18 mouse cellular contexts compared by ENCODE assay signal in genomic region chr4:108068081-108068480, GRCm38 (mm10). TPM values are rescaled to one million over a fixed set of nuclear protein-coding genes. Genes with fewer than 3 reads are reported as not detected.
DNase-seq lines count a peak whose midpoint lies in the region; ATAC-seq and TF ChIP-seq lines count a peak whose summit lies in the region.
"Had no signal": no experiment of that assay in that cellular context is flagged by ENCODE, and none has a peak within 500 bp of the region (broad histone marks: within the 10 kb centered on the region; RNA-seq: fewer than 3 reads in every experiment).

No protein-coding gene starts in this region.

- no peak for TF ChIP-seq POLR2A in liver, adult 2 months (IDR thresholded peaks at IDR 0.05; ENCODE audit: extremely low read depth, insufficient read depth, low read length)

- 0 out of 2 replicates have a peak overlapping the region, but pooled peaks have one; percentile 15 for H3K27ac ChIP-seq in intestine, embryonic 16.5 days (ENCODE audit: low read length)
- H3K27ac ChIP-seq in intestine, embryonic 15.5 days, result no peak overlapping the region
- H3K27ac ChIP-seq in liver, adult 2 months (replicated peaks; ENCODE audit: insufficient read depth, low read depth, low read length), result peak overlapping the region; percentile 95
- peak overlapping the region; percentile 74 for H3K27ac ChIP-seq in liver, embryonic 15.5 days (replicated peaks)
- H3K27ac ChIP-seq: forebrain, embryonic 10.5 days; heart, embryonic 13.5 days; hindbrain, embryonic 14.5 days; limb, embryonic 15.5 days; midbrain, embryonic 10.5 days had no signal

- H3K9ac ChIP-seq in intestine, embryonic 16.5 days (ENCODE audit: low read depth, low read length), result no peak overlapping the region
- no peak overlapping the region for H3K9ac ChIP-seq in intestine, embryonic 15.5 days
- peak overlapping the region; percentile 67 for H3K9ac ChIP-seq in liver, adult 2 months (ENCODE audit: low read depth, low read length)
- no peak overlapping the region for H3K9ac ChIP-seq in liver, embryonic 15.5 days
- H3K9ac ChIP-seq: forebrain, postnatal 0 days; heart, embryonic 13.5 days; hindbrain, embryonic 14.5 days; limb, embryonic 15.5 days had no signal

- H3K4me3 ChIP-seq in intestine, embryonic 16.5 days (ENCODE audit: low read length), result no peak overlapping the region
- H3K4me3 ChIP-seq in intestine, embryonic 15.5 days (replicated peaks), result no peak overlapping the region
- H3K4me3 ChIP-seq in liver, adult 2 months (ENCODE audit: insufficient read depth, low read depth, low read length), result no peak overlapping the region
- no peak overlapping the region for H3K4me3 ChIP-seq in liver, embryonic 15.5 days (replicated peaks)
- H3K4me3 ChIP-seq: forebrain, embryonic 10.5 days; heart, embryonic 13.5 days; limb, embryonic 15.5 days; midbrain, embryonic 10.5 days had no signal

- ATAC-seq in intestine, embryonic 16.5 days, result no peak
- ATAC-seq in intestine, embryonic 15.5 days, result no peak
- ATAC-seq in liver, embryonic 15.5 days (ENCODE audit: insufficient read depth), result no peak
- ATAC-seq: forebrain, postnatal 0 days had no signal

- peak; percentile 99 for DNase-seq in liver, adult 2 months (ENCODE audit: extremely low read depth, low read depth, low spot score)
- no peak for DNase-seq in liver
- no peak for DNase-seq in adrenal gland, postnatal 14 days
- DNase-seq in right cerebral cortex, postnatal 36 days (ENCODE audit: low spot score in 2 of 2), result no peak
- DNase-seq: cerebellum, adult 8-10 months; forebrain, postnatal 0 days; heart, postnatal 36 days; lung, postnatal 36 days; retina, postnatal 1 day; right cerebral cortex, postnatal 4 days had no signal

- no peaks in the 10 kb centered on the region for H3K36me3 ChIP-seq in intestine, embryonic 16.5 days (ENCODE audit: control insufficient read depth, insufficient read depth, low read length)
- no peaks in the 10 kb centered on the region for H3K36me3 ChIP-seq in intestine, embryonic 15.5 days
- peaks cover 66% of the 10 kb centered on the region for H3K36me3 ChIP-seq in liver, adult 2 months (ENCODE audit: control insufficient read depth, insufficient read depth, low read length)
- peaks cover 30% of the 10 kb centered on the region for H3K36me3 ChIP-seq in liver, embryonic 15.5 days (replicated peaks)

- H3K27me3 ChIP-seq in intestine, embryonic 16.5 days (replicated peaks; ENCODE audit: control insufficient read depth, insufficient read depth, low read length), result no peaks in the 10 kb centered on the region
- no peaks in the 10 kb centered on the region for H3K27me3 ChIP-seq in intestine, embryonic 15.5 days (replicated peaks)
- no peaks in the 10 kb centered on the region for H3K27me3 ChIP-seq in liver, adult 2 months (ENCODE audit: control insufficient read depth, insufficient read depth, low read length)
- H3K27me3 ChIP-seq in liver, embryonic 15.5 days, result no peaks in the 10 kb centered on the region
- H3K27me3 ChIP-seq: heart, embryonic 13.5 days; limb, embryonic 15.5 days had no signal

- no peaks in the 10 kb centered on the region for H3K9me3 ChIP-seq in intestine, embryonic 16.5 days (ENCODE audit: control insufficient read depth, low read length)
- H3K9me3 ChIP-seq in intestine, embryonic 15.5 days, result no peaks in the 10 kb centered on the region
- H3K9me3 ChIP-seq in liver, embryonic 15.5 days (replicated peaks), result no peaks in the 10 kb centered on the region
- H3K9me3 ChIP-seq: forebrain, embryonic 10.5 days; heart, embryonic 13.5 days; limb, embryonic 15.5 days; midbrain, embryonic 10.5 days had no signal

- H3K4me2 ChIP-seq in intestine, embryonic 16.5 days (ENCODE audit: low read depth, low read length), result no peak overlapping the region
- no peak overlapping the region for H3K4me2 ChIP-seq in intestine, embryonic 15.5 days (replicated peaks)
- H3K4me2 ChIP-seq in liver, embryonic 15.5 days, result peak overlapping the region; percentile 32
- H3K4me2 ChIP-seq: heart, embryonic 13.5 days; hindbrain, embryonic 14.5 days; limb, embryonic 15.5 days had no signal

- H3K79me2 ChIP-seq in liver, adult 2 months (ENCODE audit: control insufficient read depth, insufficient read depth, low read length), result no peaks in the 10 kb centered on the region; the same call in 1 of the 2 replicates

- 70% methylated on average over 2 of the region's 2 CpGs for WGBS in intestine, embryonic 16.5 days
- WGBS in intestine, embryonic 15.5 days, result 72% methylated on average over 2 of the region's 2 CpGs
- 17% methylated on average over 2 of the region's 2 CpGs for WGBS in liver, adult 2 months
- WGBS in liver, embryonic 15.5 days (ENCODE audit: insufficient replicate concordance), result 57% methylated on average over 2 of the region's 2 CpGs

- TF ChIP-seq CTCF in liver, adult 2 months (IDR thresholded peaks at IDR 0.05; ENCODE audit: low read depth, low read length), result no peak

- H3K4me1 ChIP-seq in intestine, embryonic 16.5 days (ENCODE audit: control insufficient read depth, insufficient read depth, low read length), result peaks cover 9% of the 10 kb centered on the region; the same call in 1 of the 2 replicates
- peaks cover 5% of the 10 kb centered on the region; the same call in 1 of the 2 replicates for H3K4me1 ChIP-seq in intestine, embryonic 15.5 days (replicated peaks)
- peaks cover 41% of the 10 kb centered on the region for H3K4me1 ChIP-seq in liver, adult 2 months (ENCODE audit: control insufficient read depth, insufficient read depth, low read length)
- H3K4me1 ChIP-seq in liver, embryonic 15.5 days (replicated peaks), result peaks cover 28% of the 10 kb centered on the region

RNA-seq across cellular contexts. Expression of gene Podn, which starts 28.2 kb away (rescaled TPM):
- 0.72 and 1.5 TPM in 2 replicates for polyA plus RNA-seq in intestine, embryonic 16.5 days (2015; fragmentation: Nextera tagmentation; extraction: Ambion mirVana)
- polyA plus RNA-seq in intestine, embryonic 15.5 days (2015; fragmentation: Nextera tagmentation; extraction: Ambion mirVana), result 0.95 and 1.1 TPM in 2 replicates
- 1.9 and 2.7 TPM in 2 replicates for total RNA-seq in liver, adult 2 months (2014; rRNA removed)
- 2.9 and 3.8 TPM in 2 replicates for polyA plus RNA-seq in liver, adult 2 months (2012; rRNA removed)
- polyA plus RNA-seq in liver, embryonic 15.5 days (2015; fragmentation: Nextera tagmentation; extraction: Ambion mirVana), result 0.09 and 0.17 TPM in 2 replicates
- 8.1 and 8.2 TPM in 2 replicates for total RNA-seq in adrenal gland, postnatal 14 days (2021)
